Mouse (Mus musculus): Measurements from ENCODE around the gene Per1.

GRCm38 (mm10) chr11:69107676-69108075, 12.7 kb downstream of the Per1 start:
- TF ChIP-seq CTCF (IDR thresholded peaks at IDR 0.05; ENCODE audit: extremely low read depth, insufficient read length, insufficient replicate concordance, low read depth, low read length) (no peak), POLR2A (IDR thresholded peaks at IDR 0.05; ENCODE audit: low read depth, low read length) (no peak)

Measured in small intestine, adult 2 months (tissue).